Mouse (Mus musculus): Measurements from ENCODE around the gene Col19a1.

Col19a1 gene

DNA sequence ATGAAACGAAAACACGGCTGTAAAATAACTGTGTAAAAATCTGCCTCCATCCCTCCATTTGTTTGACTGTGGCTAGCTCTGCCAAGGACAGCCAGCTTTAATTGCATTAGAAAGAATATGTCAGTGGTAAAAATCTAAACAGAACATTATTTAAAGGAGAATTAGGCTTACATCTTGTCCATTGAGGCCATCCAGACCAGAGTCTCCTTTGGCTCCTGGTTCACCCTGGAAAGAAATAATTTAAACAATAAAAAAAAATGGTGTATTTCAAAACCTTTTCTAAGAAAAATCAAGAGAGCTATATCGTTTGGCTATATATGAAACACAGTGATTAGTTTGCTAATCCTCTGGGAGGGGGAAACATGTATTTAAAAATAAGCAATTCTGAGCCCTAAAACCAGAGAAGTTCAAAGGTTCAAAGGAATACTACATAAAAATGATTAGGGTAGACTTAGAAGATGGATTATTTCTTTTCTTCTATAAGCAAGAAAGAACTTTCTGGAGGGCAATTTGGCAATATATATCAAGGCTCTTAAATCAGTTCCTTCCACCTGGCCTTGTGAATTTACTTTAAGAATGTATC, 125.9 kb downstream of the Col19a1 start:
- DNase-seq (ENCODE audit: low spot score): no peak

DNA sequence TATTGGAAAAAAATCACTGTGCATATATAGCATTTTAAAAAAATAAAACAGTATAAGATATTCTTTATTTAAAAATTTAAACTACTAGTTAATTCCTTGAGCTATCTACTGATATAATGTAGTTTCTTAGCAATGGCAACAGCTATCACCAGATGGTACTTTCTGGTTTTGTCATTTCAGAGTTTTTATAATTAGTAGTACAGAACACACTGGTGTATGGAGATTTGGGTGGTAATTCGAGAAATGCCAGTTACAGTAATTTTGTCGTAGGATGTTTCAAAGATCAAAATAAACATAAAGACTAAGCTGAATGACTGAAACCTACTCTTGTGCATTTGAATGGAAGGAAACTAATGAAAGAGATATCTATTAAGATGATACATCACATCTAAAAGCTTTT, 129.3 kb downstream of the Col19a1 start:
- no peak for DNase-seq (ENCODE audit: low spot score)

GRCm38 (mm10) chr1:24452572-24453269, 134.6 kb downstream of the Col19a1 start:
- DNase-seq (ENCODE audit: low spot score): no peak

- no peak for DNase-seq (ENCODE audit: low spot score)
Observed at GRCm38 (mm10) chr1:24452159-24452558, 135.1 kb downstream of the Col19a1 start.

- no peak for DNase-seq (ENCODE audit: low spot score)
Observed at GRCm38 (mm10) chr1:24437425-24437824, 149.8 kb downstream of the Col19a1 start.

- DNase-seq (ENCODE audit: low spot score): no peak
Observed at GRCm38 (mm10) chr1:24428306-24428705, 159.0 kb downstream of the Col19a1 start.

GRCm38 (mm10) chr1:24378125-24378821, 209.0 kb downstream of the Col19a1 start:
- DNase-seq (ENCODE audit: low spot score): peak; percentile 50

GRCm38 (mm10) chr1:24374902-24375301, 212.4 kb downstream of the Col19a1 start:
- DNase-seq (ENCODE audit: low spot score): peak; percentile 24

DNA sequence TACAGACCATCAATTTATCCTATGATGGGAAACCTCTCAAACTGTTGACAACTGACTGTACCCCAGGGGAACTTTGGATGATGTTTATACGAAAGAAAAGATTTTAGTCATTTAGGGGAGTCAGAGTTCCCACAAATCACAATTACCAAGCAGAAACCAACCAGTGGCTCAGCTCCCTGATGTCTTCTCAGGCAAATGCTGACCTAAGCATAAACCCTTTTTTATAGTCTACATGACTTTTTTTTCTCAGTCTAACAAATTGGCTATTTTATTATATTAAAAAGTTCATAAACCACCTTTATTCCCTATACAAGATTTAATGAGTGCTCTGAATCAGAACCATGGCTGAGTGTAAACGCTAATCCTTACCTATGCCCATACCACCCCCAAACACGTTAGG, 213.6 kb downstream of the Col19a1 start:
- no peak for DNase-seq (ENCODE audit: low spot score)

GRCm38 (mm10) chr1:24372471-24373258, 214.6 kb downstream of the Col19a1 start:
- DNase-seq (ENCODE audit: low spot score): no peak

DNA sequence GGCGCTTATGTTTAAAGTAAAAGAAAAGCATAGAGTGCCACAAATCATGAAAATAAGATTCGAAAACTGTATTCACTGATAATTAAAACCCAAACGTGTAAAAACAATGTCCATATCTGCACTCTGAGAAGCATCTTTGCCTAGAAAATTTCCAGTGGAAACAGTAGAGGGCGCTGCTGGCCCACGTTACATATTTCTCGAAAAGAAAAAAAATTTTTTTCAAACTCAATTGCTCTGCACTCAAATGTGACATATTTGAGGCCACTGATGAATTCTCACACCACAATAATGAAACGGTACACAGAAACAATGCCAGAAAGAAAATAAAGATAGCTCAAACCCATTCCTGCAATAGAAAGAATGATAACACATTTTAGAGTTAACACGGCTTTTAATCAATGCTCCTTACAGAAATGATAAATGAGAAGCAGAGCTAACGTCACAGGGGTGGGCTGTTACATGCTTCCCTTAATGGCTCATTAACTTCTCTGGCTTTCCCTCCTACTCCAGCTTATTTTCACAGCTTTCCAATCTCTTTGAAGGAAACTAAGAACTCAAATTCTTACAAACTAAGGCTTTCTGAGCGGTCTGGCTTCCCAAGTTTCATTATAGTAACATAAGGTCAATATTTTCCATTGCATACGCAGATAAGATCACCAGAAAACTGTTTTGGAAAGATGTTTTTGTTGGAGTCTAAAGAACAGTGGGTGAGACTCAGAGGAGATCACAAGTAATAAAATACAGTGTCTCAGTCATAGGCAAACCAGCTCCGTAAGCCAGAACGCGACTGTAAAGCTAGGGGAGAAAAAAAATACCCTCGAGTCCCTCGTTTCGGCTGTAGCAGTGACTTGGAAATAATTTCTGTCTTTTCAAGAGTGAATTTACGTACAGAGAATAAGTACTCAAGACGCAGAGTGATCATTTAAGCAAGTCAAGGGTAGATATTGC, 219.4 kb downstream of the Col19a1 start:
- no peak for DNase-seq (ENCODE audit: low spot score)

- no peak for DNase-seq (ENCODE audit: low spot score)
Observed at GRCm38 (mm10) chr1:24364775-24365174, 222.5 kb downstream of the Col19a1 start.

DNA sequence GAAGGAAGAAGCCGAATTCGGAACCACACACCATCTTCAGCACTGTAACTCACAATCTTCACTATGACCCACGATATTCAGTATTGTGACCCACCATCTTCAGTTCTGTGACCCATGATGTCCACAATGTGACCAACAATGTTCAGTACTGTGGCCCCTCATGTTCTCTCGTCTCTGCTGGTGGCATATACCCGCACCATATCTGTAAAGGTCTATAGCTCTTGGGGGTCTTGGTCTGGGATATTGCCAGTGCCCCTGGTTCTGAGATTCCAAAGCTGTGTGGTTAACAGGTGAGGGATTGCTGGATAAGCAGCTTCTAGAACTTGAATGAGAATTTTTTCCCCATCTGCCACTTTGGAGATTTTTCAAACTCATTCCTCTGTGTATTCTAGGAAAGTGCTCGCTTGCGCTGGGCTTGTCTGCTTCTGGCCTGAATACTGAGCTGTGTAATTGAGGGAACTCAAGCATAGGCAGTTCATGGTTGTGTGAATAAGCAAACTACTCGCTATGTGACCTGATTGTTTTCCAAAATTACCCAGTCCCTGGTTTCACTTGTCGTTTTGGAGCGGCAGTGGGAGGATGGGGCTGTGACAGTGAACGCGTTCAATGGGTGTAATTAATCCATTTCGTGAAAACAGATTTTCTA, 225.2 kb downstream of the Col19a1 start:
- DNase-seq (ENCODE audit: low spot score): no peak

DNA sequence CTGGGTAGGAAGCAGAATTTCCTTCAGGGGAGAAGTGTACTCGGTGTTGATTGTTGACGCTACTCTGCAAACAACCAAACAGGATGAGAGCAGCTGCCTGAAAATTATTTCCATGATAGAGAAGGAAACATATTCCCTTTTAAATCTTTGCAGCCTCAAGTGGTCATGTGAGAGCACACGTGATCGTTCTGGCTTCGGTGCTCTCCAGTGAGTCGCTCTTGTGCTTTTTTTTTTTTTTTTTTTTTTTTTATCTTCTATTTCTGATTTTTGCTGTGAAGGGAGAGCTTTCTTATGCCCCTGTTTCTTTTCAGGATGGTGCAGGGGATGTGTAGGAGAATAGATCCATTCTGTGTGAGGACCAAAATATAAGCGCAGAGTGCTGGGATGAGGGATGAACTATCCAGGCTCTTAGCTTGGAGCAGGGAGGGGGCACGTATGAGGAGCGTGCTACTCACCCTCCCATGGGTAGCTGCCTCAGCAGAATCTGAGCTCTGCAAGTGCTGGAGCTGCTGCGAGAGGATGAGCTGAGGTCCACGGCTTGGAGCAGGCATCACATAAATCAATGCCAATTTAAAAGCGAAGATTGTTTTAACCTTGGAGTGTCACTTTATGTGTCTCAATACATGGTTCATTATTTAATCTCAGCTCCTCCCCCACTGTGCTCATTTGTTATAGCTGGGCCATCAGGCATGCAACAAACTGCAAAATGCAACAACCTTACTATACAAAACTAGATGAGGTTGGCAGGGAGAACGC, 237.6 kb downstream of the Col19a1 start:
- DNase-seq (ENCODE audit: low spot score): no peak

DNA sequence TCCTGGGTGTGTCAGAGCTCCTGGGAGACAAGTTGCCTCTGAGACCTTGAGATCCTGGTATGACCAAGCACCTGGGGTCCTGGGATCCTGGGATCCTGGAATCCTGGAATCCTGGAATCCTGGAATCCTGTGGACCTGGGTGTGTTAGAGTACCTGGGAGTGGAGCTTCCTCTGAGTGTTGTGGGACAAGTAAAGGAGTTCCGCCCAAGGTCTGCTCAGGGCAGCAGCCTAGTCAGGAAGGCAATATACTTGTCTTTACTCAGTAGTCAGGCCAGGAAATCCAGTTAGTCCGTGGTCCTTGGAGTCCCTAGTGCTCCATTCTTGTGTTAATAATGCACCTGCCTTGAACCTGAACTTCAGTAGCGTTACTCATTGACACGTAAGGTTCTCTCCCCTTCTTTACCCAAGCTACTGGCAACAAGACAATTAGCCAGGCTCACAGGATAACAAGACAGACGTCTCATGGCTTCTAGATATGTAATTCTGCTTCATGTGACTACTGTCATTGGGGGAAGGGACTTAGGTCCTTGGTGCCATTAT, 239.6 kb downstream of the Col19a1 start:
- no peak for DNase-seq (ENCODE audit: low spot score)

GRCm38 (mm10) chr1:24337556-24338275, 249.6 kb downstream of the Col19a1 start:
- DNase-seq (ENCODE audit: low spot score): no peak

GRCm38 (mm10) chr1:24336051-24336450, 251.2 kb downstream of the Col19a1 start:
- no peak for DNase-seq (ENCODE audit: low spot score)

GRCm38 (mm10) chr1:24316961-24317589, 270.2 kb downstream of the Col19a1 start:
- no peak for DNase-seq (ENCODE audit: low spot score)

DNA sequence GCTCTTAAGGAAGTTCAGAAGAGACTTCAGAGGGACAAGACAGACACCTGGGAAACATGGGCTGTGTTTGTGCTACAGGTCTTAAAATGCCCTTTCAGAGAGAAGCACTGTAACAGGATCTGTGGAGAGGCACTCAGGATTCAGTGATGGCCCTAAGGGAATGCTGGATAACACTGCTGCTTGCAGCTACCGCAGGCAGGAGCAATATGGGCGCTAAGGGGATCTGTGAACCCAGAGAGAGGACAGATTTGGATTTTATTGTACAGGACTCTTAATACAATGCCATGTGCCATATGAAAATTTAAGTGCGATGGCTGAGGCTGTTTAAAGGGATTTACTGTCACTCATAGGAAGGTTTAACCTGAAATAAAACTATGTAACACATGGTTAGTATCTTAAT, 270.8 kb downstream of the Col19a1 start:
- no peak for DNase-seq (ENCODE audit: low spot score)
